Mouse (Mus musculus) myocyte (in vitro differentiated cells): ENCODE data around the gene Sh2d6.

Source experiments
- POLR2A ChIP-seq: IDR thresholded peaks from one replicate; pipeline ENCODE4 v1.6.1; 2011; ENCODE audit warnings: low read depth, mild to moderate bottlenecking, control low read depth, moderate library complexity; ENCODE audit not compliant: insufficient read length
- TCF3 ChIP-seq: IDR thresholded peaks from one replicate; pipeline ENCODE4 v1.6.1; 2011; ENCODE audit warnings: low read depth, control low read depth; ENCODE audit not compliant: insufficient read length

DNA sequence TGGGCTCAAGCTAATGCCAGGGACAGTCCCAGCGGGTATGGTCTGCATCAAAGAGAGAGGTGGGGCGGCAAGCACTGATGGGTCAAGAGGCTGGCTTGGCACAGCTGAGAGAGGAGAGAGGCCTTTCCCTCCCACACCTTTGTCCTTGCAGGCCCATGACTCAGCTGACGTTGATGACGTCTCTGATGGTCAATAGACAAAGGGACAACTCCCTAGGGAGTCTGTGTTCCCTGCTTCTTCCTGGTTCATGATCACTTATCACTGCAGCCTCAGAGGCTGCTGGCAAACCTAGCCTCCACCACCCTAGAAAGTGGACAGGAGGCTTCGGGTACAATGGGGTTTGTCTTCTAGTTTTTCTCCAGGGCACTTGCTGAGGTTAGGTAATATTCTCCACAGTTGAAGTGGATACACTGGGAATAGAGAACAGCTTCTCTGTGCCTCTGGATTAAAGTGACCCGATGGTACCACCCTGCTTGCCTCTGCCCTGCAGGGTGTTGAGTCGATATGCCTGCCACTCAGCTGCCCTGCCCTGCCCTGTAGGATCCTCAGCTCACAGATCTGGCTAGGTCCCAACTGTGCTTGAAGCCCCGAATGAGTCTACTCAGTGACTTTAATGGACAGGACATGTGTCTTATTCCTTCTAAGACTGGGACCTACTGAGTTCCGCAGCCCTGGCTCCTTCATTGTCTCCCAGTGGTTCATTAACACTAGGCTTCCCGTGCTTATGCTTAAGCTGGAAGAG, 7.1 kb upstream of the Sh2d6 start:
- TF ChIP-seq TCF3 (no peak), POLR2A (no peak)
